Mouse (Mus musculus): ENCODE results near the gene Tepsin.

Gene Tepsin

GRCm38 (mm10) chr11:120098588-120099511 is at the start of gene Tepsin, which contains the start of gene Ndufaf8:
TSS of gene Tepsin (minus strand) at chr11:120098731.
TSS of gene Ndufaf8 (plus strand) at chr11:120098928.
- in situ Hi-C loops (cut with MboI, MseI), result loop anchor here in 1 of 2 experiments (10.0 kb wide), 1 partner anchor 1126 kb away; the partner anchor contains the start of gene Cybc1

GRCm38 (mm10) chr11:120143708-120144497 is 45.4 kb upstream of the Tepsin start:
- in situ Hi-C loops (cut with MboI, MseI), result no loop called here

- in situ Hi-C loops (cut with MboI, MseI), result no loop called here
These were observed 44.1 kb upstream of the Tepsin start for GRCm38 (mm10) chr11:120142601-120143051.

GRCm38 (mm10) chr11:120140255-120140654 is 41.7 kb upstream of the Tepsin start:
- in situ Hi-C loops (cut with MboI, MseI), result no loop called here

- in situ Hi-C loops (cut with MboI, MseI), result no loop called here
These were observed 40.8 kb upstream of the Tepsin start for GRCm38 (mm10) chr11:120139309-120139731.

- in situ Hi-C loops (cut with MboI, MseI), result no loop called here
These were observed 39.1 kb upstream of the Tepsin start for GRCm38 (mm10) chr11:120137625-120138004.

- in situ Hi-C loops (cut with MboI, MseI), result no loop called here
These were observed 38.5 kb upstream of the Tepsin start for GRCm38 (mm10) chr11:120136796-120137624.

GRCm38 (mm10) chr11:120136195-120136594 is 37.7 kb upstream of the Tepsin start:
- in situ Hi-C loops (cut with MboI, MseI), result no loop called here

GRCm38 (mm10) chr11:120134847-120135530 is 36.5 kb upstream of the Tepsin start:
- in situ Hi-C loops (cut with MboI, MseI), result no loop called here

GRCm38 (mm10) chr11:120134148-120134547 is 35.6 kb upstream of the Tepsin start:
- in situ Hi-C loops (cut with MboI, MseI), result no loop called here

GRCm38 (mm10) chr11:120129281-120129680 is 30.8 kb upstream of the Tepsin start:
- in situ Hi-C loops (cut with MboI, MseI), result no loop called here

GRCm38 (mm10) chr11:120126845-120127244 is 28.3 kb upstream of the Tepsin start:
- in situ Hi-C loops (cut with MboI, MseI), result no loop called here

- in situ Hi-C loops (cut with MboI, MseI), result no loop called here
These were observed 23.6 kb upstream of the Tepsin start for GRCm38 (mm10) chr11:120122126-120122525.

GRCm38 (mm10) chr11:120120642-120121420 is 22.3 kb upstream of the Tepsin start:
- in situ Hi-C loops (cut with MboI, MseI), result no loop called here

- in situ Hi-C loops (cut with MboI, MseI), result no loop called here
These were observed 21.5 kb upstream of the Tepsin start for GRCm38 (mm10) chr11:120119936-120120541.

GRCm38 (mm10) chr11:120119108-120119507 is 20.6 kb upstream of the Tepsin start:
- in situ Hi-C loops (cut with MboI, MseI), result no loop called here

- in situ Hi-C loops (cut with MboI, MseI), result no loop called here
These were observed 19.1 kb upstream of the Tepsin start for GRCm38 (mm10) chr11:120117626-120118025.

GRCm38 (mm10) chr11:120114488-120115215 is 16.1 kb upstream of the Tepsin start:
- in situ Hi-C loops (cut with MboI, MseI), result loop anchor here in 1 of 2 experiments (5.0 kb wide), 1 partner anchor 98 kb away; no protein-coding TSS in a partner anchor
